Mouse (Mus musculus) layer of hippocampus, postnatal 36 days (tissue): Measurements from ENCODE around the gene 4931406P16Rik. TPM values are rescaled to one million over a fixed set of nuclear protein-coding genes. Genes with fewer than 3 reads are reported as not detected.
"Not testable (repeated sequence)": the region's sequence is repeated elsewhere in the genome, so short reads cannot be mapped to it uniquely, and the experiment has no call there.

Experiments used
- DNase-seq, 2 experiments: peaks; one replicate each; pipeline ENCODE4 v3.0.0; 2022
- total RNA-seq, 2 experiments: library from RNA; stranded (reverse); gene quantifications; 2 replicates each; pipeline ENCODE4 v1.2.3; 2021

Gene 4931406P16Rik
- total RNA-seq, 2 experiments from 2014 or later, result 36.5 to 42.3 TPM

GRCm38 (mm10) chr7:34206331-34206730 lies 107.0 kb downstream of the 4931406P16Rik start:
- DNase-seq, result no peak

DNA sequence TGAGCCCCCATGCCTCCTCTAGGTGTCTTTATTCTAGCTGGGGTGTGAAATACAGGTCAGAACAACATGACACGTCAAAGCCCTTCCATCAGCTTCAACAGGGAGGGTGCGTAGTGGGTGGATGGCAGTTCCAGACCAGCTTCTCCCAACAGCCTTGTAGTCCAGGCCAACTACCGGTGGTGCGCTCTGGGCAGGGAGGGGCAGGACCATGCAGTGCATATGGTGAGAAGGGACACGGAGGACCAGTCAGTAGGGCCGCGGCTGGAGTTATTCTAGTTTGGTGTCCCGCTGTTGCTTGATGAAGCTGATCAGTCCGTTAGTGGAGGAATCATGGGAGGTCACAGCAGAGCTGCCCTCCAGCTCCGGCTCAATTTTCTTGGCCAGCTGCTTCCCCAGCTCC lies 111.2 kb downstream of the 4931406P16Rik start:
- DNase-seq, result not testable (repeated sequence)

DNA sequence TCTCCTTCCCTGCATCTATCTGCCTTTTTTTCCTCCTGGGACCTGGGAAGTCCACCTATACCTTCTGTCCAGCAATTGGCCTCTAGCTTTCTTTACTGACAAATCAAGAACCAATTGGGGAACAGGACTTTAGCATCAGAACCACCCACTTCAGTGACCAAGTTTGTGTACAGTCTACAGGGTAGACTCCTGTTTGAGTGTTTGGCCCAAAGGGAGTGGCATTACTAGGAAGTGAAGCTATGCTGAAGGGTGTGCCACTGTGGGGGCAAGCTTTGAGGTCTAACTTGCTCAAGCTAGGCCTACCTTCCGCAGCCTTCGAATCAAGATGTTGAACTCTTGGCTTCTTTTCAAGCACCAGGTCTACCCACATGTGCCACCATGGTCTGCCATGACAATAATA lies 112.5 kb downstream of the 4931406P16Rik start:
- no peak for DNase-seq

DNA sequence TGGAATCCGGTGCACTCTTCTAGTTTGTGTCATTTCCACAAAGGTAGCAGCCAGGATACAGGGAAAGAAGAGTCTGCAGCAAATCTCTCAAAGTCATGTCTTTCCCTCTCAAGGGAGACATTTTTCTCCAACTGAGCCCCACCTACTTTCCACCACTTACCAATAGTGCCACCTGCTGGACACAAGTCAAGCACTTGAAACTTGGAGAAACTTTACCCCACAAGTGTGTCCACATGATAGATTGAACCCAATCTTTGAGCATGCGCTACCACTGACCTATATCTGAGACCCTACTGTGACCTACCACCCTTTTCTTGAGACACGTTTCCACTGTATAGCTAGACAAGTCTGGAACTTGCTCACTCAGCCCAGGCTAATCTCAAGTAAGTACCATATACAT lies 115.0 kb downstream of the 4931406P16Rik start:
- DNase-seq, result no peak

DNA sequence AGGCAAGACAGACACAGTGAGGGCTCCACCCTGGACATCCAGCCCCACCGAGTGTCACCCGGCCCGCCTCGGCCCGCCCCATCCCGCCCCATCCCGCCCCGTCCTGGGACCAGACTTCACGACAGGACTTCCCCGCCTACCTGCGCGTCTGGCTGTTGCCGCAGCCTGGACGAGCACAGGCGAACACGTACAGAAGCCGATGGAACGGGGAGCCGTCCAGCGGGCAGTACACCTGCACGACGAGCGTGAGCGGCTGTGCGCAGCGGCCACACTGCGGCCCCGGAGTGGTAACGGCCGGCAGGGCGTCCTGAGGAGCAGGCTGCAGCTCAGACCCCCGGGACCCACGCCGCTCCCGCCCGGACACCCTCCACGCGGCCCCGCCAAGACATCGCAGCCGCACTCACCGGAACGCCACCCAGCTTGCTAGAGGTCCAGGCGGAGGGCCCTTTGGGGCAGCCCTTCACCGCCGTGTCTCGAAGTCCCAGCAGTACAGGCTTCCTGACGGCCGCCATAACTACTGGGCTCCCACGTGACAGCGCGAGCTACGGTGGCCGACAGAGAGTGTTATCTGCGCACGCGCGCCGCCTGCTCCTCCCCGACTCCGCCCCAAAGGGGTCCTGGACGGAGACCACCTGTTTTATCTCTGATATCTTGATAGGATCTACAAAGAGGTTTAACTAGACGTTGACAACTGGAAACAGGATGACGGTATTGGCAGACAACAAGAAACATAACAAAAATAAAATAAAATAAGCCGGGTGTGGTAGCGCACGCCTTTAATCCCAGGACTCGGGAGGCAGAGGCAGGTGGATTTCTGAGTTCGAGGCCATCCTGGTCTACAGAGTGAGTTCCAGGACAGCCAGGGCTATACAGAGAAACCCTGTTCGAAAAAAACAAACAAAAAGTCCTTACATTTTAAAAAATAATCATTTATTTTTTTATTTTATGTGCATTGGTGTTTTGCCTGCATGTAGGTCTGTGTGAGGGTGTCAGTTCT lies 116.9 kb downstream of the 4931406P16Rik start, which contains the start of gene Pdcd2l:
TSS of gene Pdcd2l (minus strand) at position 530 of the 997 bp plus-strand sequence.
- peak; percentile 90 to 93 for DNase-seq

GRCm38 (mm10) chr7:34195632-34196031 lies 117.7 kb downstream of the 4931406P16Rik start:
- DNase-seq, result no peak

DNA sequence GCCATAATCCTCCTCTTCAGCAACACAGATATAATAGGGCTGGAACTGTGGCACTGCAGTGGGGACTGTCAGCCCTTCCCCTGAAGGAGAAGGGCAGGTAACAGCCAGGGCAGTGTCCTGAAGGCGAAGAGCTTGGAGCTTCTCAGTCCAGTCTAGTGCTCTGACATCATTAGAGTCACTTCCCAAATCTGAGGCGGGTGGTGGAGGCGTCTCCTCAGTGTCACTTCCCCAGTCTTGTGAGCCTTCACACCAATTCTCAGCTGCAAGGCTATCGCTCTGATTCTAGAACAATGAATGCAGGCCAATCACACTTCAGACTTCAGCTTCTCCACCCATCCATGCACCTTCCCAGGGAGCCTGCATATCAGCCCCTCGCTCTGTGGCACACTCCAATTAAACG lies 120.5 kb downstream of the 4931406P16Rik start:
- DNase-seq, result no peak

DNA sequence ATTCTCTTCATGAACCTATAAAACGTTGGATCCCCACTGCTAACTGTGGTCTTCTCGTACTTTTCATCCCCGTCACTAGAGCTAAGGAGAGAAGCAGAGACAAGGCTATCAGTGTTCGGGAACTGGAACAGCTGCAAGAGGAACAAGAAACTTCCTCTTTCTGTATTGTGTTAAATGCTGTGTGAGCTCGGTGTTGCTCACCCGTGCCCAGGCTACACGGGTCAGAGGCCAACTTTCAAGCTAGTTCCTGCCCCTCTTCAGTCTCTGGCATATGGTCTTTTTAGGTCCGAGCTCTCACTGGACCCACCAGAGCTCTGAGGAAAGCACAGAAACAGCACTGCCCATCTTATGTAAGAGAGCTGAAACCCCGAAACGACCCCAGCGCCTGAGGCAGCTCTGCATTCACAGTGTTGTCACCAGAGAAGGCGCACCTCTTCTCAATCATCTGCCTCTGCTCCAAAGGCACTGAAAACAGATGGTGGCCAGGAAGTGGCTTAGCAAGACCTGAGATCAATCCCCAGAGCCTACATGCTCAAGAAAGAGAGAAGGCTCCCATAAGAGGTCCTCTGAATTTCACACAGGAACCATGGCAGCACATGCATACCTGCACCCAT lies 123.9 kb downstream of the 4931406P16Rik start:
- no peak for DNase-seq

Other genes with a start within 250 kb of the 4931406P16Rik start
- not detected for gene Scgb1b30, start 218.1 kb downstream of the 4931406P16Rik start, total RNA-seq
- gene Wtip, start 180.3 kb downstream of the 4931406P16Rik start, total RNA-seq, result 10 to 100 TPM; 10.2 to 13.6 TPM
- 10 to 100 TPM; 88.9 to 90.0 TPM for gene Uba2, start 144.0 kb downstream of the 4931406P16Rik start, total RNA-seq
- gene Pdcd2l, start 116.9 kb downstream of the 4931406P16Rik start, total RNA-seq, result 10 to 100 TPM; 21.1 to 25.1 TPM
- 100 to 1,000 TPM; 784 to 785 TPM for gene Gpi1, start 83.2 kb downstream of the 4931406P16Rik start, total RNA-seq
- not detected for gene Gm6096, start 62.5 kb downstream of the 4931406P16Rik start, total RNA-seq
- gene Lsm14a, start 79.8 kb upstream of the 4931406P16Rik start, total RNA-seq, result 10 to 100 TPM; 84.8 to 85.5 TPM